In the genomic region with DNA sequence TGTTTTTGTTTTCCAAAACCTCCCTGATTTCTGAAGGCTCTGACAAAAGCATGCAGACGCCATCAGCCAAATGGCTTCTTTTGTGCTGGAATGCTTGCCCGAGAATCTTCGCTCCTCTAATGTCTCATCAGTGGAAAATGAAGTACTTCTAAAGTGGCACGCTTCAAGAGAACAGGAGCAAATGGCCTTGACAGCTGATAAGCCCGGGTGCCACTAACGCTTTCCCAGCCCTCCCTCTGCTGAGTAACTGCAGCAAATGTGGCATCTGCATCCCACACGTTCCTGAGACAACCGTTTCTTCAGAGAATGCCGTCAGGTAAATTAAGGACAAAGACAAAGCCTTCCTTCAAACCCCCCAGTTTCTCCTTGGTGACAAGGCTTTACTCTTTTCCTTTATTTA, we compare ENCODE assay signal across 16 mouse cellular contexts.
DNase-seq lines count a peak whose midpoint lies in the region; TF ChIP-seq lines count a peak whose summit lies in the region.
"Had no signal": no experiment of that assay in that cellular context is flagged by ENCODE, and none has a peak within 500 bp of the region (broad histone marks: within the 10 kb centered on the region; RNA-seq: fewer than 3 reads in every experiment).

No protein-coding gene starts in this region.

- TF ChIP-seq CTCF in layer of hippocampus, adult 2 months (conservative IDR thresholded peaks at IDR 0.05) = no peak

- peak; percentile 32 for DNase-seq in layer of hippocampus, adult 11-12 months (ENCODE audit: low spot score)
- no peak for DNase-seq in layer of hippocampus, adult 9-10 months (ENCODE audit: low spot score)
- DNase-seq in retina, postnatal 1 day = peak; percentile 26
- no peak for DNase-seq in retina, embryonic 14.5 days (ENCODE audit: low spot score)
- DNase-seq in adrenal gland, postnatal 25 days = peak; percentile 37
- peak; percentile 31 to 51 for DNase-seq in layer of hippocampus, adult 2 months (ENCODE audit: low spot score in 2 of 2)
- no peak for DNase-seq in kidney, postnatal 4 days
- DNase-seq: cerebellum, adult 8-10 months; heart, adult 18-20 months; kidney, adult 9 months; liver, embryonic 13.5 days; thymus, postnatal 14 days had no signal

- peak overlapping the region; percentile 79 for H3K27ac ChIP-seq in layer of hippocampus, adult 2 months
- H3K27ac ChIP-seq: embryonic facial prominence, embryonic 15.5 days; forebrain, embryonic 15.5 days; hindbrain, embryonic 15.5 days; liver, embryonic 13.5 days; neural tube, embryonic 15.5 days had no signal

- no peak overlapping the region for H3K4me3 ChIP-seq in layer of hippocampus, adult 2 months
- H3K4me3 ChIP-seq: embryonic facial prominence, embryonic 15.5 days; forebrain, embryonic 15.5 days; hindbrain, embryonic 15.5 days; liver, embryonic 13.5 days; neural tube, embryonic 15.5 days had no signal

Comparison
In these comparisons a context has a peak if more than half of its experiments do, and no peak if none do; other contexts are left out.
1. DNase-seq: peak in layer of hippocampus, adult 11-12 months (single experiment), retina, postnatal 1 day (single experiment), adrenal gland, postnatal 25 days (single experiment) and layer of hippocampus, adult 2 months (2 of 2); none in layer of hippocampus, adult 9-10 months (single experiment), retina, embryonic 14.5 days (single experiment) and kidney, postnatal 4 days (0 of 2).